Mouse (Mus musculus) neural tube, embryonic 15.5 days (tissue): ENCODE results near the gene Whamm. TPM values are rescaled to one million over a fixed set of nuclear protein-coding genes. Genes with fewer than 3 reads are reported as not detected.

Experiments used
- ATAC-seq: fragments of 200-750 bp; cut with Nextera tagmentation; 2 replicates; pipeline ENCODE4 v1.8.0; 2017; ENCODE audit warnings: mild to moderate bottlenecking, moderate TSS enrichment, moderate library complexity; ENCODE audit not compliant: low FRiP score
- H3K27ac ChIP-seq: fragments of 300-500 bp; sonication (generic); replicated peaks from 2 replicates; pipeline ENCODE4 v1.5.1; 2015; ENCODE audit warnings: mild to moderate bottlenecking, inconsistent platforms
- H3K27me3 ChIP-seq: fragments of 300-500 bp; sonication (generic); replicated peaks from 2 replicates; pipeline ENCODE4 v1.6.1; 2015; ENCODE audit warnings: inconsistent platforms
- H3K36me3 ChIP-seq: fragments of 300-500 bp; sonication (generic); 2 replicates; pipeline ENCODE4 v1.6.1; 2015; ENCODE audit warnings: inconsistent platforms
- H3K4me1 ChIP-seq: fragments of 300-500 bp; sonication (generic); 2 replicates; pipeline ENCODE4 v1.6.1; 2015; ENCODE audit warnings: inconsistent platforms
- H3K4me2 ChIP-seq: fragments of 300-500 bp; sonication (generic); 2 replicates; pipeline ENCODE4 v1.6.1; 2015; ENCODE audit warnings: inconsistent platforms, mild to moderate bottlenecking, moderate library complexity
- H3K4me3 ChIP-seq: fragments of 300-500 bp; sonication (generic); replicated peaks from 2 replicates; pipeline ENCODE4 v1.5.1; 2015; ENCODE audit warnings: mild to moderate bottlenecking, inconsistent platforms
- H3K9ac ChIP-seq: fragments of 300-500 bp; sonication (generic); replicated peaks from 2 replicates; pipeline ENCODE4 v1.6.1; 2015; ENCODE audit warnings: mild to moderate bottlenecking, inconsistent platforms
- H3K9me3 ChIP-seq: fragments of 300-500 bp; sonication (generic); replicated peaks from 2 replicates; pipeline ENCODE4 v1.6.1; 2016; ENCODE audit warnings: inconsistent platforms
- WGBS: fragments of 180-500 bp; shearing (Covaris S2); methylation state at CpG from one replicate; pipeline ENCODE4 v1.1.7; 2015; ENCODE audit warnings: mixed read lengths; 5-methylcytosine and 5-hydroxymethylcytosine counted together
- polyA plus RNA-seq: library from polyadenylated mRNA; unstranded; fragments of >200 nt; fragmentation: Nextera tagmentation; extraction: Ambion mirVana; gene quantifications from 2 replicates; pipeline ENCODE4 v1.2.1, GENCODE M21; 2015

The Whamm gene
- polyA plus RNA-seq, 1 experiment from 2014 or later, result 6.6 TPM

- Histone ChIP-seq H3K4me2 (no peak overlapping the region), H3K4me3 (no peak overlapping the region), H3K36me3 (peaks cover 1% of the 10 kb centered on the region; the same call in 1 of the 2 replicates), H3K9me3 (no peaks in the 10 kb centered on the region), H3K27ac (no peak overlapping the region), H3K4me1 (no peaks in the 10 kb centered on the region), H3K27me3 (no peaks in the 10 kb centered on the region), H3K9ac (no peak overlapping the region)
- no peak for ATAC-seq
- 76% methylated on average over 5 of the region's 5 CpGs for WGBS
Observed at GRCm38 (mm10) chr7:81604991-81605390, 33.9 kb downstream of the Whamm start.

- Histone ChIP-seq H3K9ac (no peak overlapping the region), H3K27me3 (no peaks in the 10 kb centered on the region), H3K4me2 (no peak overlapping the region), H3K36me3 (peaks cover 6% of the 10 kb centered on the region; the same call in 1 of the 2 replicates), H3K4me1 (no peaks in the 10 kb centered on the region), H3K4me3 (no peak overlapping the region), H3K27ac (no peak overlapping the region), H3K9me3 (no peaks in the 10 kb centered on the region)
- 82% methylated on average over 4 of the region's 4 CpGs for WGBS
- ATAC-seq, result no peak
Observed at GRCm38 (mm10) chr7:81605489-81605888, 34.4 kb downstream of the Whamm start.

DNA sequence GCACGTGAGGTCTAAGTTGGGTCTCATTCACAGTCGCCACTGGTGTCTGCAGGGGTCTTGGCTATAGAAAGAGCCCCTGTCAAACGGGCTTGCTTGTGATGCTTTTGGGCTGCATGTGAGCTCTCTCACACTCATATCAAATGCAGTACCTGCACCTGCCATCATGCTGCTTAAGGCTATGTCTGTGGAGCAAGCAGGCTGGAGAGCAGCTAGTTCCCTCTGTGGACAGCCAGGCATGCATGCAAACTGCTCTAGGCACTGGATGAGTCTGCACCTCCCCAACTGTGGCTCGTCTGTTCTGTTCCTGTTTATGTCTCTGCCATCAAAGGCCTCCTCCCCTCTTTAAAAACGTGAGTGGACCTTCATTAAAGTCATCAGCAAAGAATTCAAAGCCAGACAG, 35.4 kb downstream of the Whamm start:
- no peak overlapping the region for H3K27ac ChIP-seq
- H3K4me3 ChIP-seq, result no peak overlapping the region
- peaks cover 6% of the 10 kb centered on the region; the same call in 1 of the 2 replicates for H3K36me3 ChIP-seq
- WGBS, result 58% methylated on average over 5 of the region's 5 CpGs
- H3K9me3 ChIP-seq, result no peaks in the 10 kb centered on the region
- H3K4me1 ChIP-seq, result no peaks in the 10 kb centered on the region
- H3K4me2 ChIP-seq, result no peak overlapping the region
- no peak overlapping the region for H3K9ac ChIP-seq
- H3K27me3 ChIP-seq, result no peaks in the 10 kb centered on the region
- ATAC-seq, result no peak

- H3K27ac ChIP-seq, result no peak overlapping the region
- H3K9me3 ChIP-seq, result no peaks in the 10 kb centered on the region
- H3K4me2 ChIP-seq, result no peak overlapping the region
- H3K4me1 ChIP-seq, result no peaks in the 10 kb centered on the region
- no peak overlapping the region for H3K9ac ChIP-seq
- H3K4me3 ChIP-seq, result no peak overlapping the region
- WGBS, result 66% methylated on average over 18 of the region's 18 CpGs
- no peaks in the 10 kb centered on the region for H3K27me3 ChIP-seq
- ATAC-seq, result no peak
- H3K36me3 ChIP-seq, result peaks cover 9% of the 10 kb centered on the region; the same call in 1 of the 2 replicates
Observed at GRCm38 (mm10) chr7:81610125-81610524, 39.1 kb downstream of the Whamm start.

GRCm38 (mm10) chr7:81612856-81613635, 42.0 kb downstream of the Whamm start:
- no peaks in the 10 kb centered on the region for H3K27me3 ChIP-seq
- no peak for ATAC-seq

GRCm38 (mm10) chr7:81615031-81615430, 44.0 kb downstream of the Whamm start:
- no peaks in the 10 kb centered on the region for H3K4me1 ChIP-seq
- WGBS, result 65% methylated on average over 9 of the region's 9 CpGs
- no peak overlapping the region for H3K4me2 ChIP-seq
- H3K4me3 ChIP-seq, result no peak overlapping the region
- H3K9me3 ChIP-seq, result no peaks in the 10 kb centered on the region
- no peak for ATAC-seq
- no peaks in the 10 kb centered on the region for H3K27me3 ChIP-seq
- H3K36me3 ChIP-seq, result 0 out of 2 replicates have a peak, but pooled peaks cover 7% of the 10 kb centered on the region
- H3K27ac ChIP-seq, result no peak overlapping the region
- no peak overlapping the region for H3K9ac ChIP-seq

More at GRCm38 (mm10) chr7:81612856-81613635, 42.0 kb downstream of the Whamm start:
- H3K4me2 ChIP-seq, result no peak overlapping the region
- no peaks in the 10 kb centered on the region for H3K9me3 ChIP-seq
- H3K4me3 ChIP-seq, result no peak overlapping the region
- no peak overlapping the region for H3K27ac ChIP-seq
- 88% methylated on average over 13 of the region's 13 CpGs for WGBS
- H3K9ac ChIP-seq, result no peak overlapping the region
- H3K36me3 ChIP-seq, result peaks cover 9% of the 10 kb centered on the region; the same call in 1 of the 2 replicates
- no peaks in the 10 kb centered on the region for H3K4me1 ChIP-seq

DNA sequence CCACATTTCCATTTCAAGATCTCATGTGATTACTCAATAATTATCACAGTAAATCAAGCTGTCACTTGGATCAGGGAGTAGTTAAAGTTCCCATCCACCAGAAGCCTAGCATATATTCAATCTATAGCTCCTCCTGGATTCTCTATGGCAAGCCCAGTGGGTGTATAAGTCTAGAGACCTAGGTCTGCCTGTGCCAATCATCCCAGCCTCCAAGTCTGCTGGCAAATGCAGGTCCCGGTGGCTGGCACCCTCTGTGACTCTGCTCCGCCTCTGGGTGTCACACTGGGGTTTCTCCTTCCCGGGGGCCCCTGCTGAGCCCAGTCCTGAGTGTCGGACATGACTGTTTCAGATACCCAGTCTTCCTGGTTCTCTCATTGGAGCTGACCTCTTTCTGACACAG, 51.7 kb downstream of the Whamm start:
- Histone ChIP-seq H3K4me2 (no peak overlapping the region), H3K36me3 (no peaks in the 10 kb centered on the region)
- WGBS, result 43% methylated on average over 4 of the region's 4 CpGs

DNA sequence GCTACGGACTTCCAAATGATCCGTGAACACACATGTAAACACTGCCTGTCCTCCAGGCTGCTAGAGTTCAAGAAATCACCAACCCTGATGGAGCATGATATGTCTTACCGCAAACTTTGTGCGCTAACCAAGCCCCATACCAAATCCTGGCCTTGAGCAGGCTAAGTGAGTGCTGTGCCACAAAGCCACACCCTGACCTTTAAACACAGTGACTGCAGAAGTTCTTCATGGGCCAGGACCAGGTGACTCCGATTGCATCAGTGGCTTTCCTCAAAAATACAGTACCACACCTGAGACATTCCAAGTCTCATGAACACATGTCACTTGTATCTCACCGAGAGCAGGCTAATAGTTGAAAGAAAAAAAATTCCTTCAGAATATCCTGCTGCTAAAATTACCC, 52.7 kb downstream of the Whamm start:
- no peak for ATAC-seq
- Histone ChIP-seq H3K4me3 (no peak overlapping the region), H3K4me1 (0 out of 2 replicates have a peak, but pooled peaks cover 2% of the 10 kb centered on the region), H3K27me3 (no peaks in the 10 kb centered on the region), H3K27ac (no peak overlapping the region), H3K9me3 (no peaks in the 10 kb centered on the region), H3K4me2 (no peak overlapping the region), H3K9ac (no peak overlapping the region), H3K36me3 (no peaks in the 10 kb centered on the region)
- WGBS, result 77% methylated on average over 6 of the region's 6 CpGs

More for the DNA sequence above, 51.7 kb downstream of the Whamm start:
- Histone ChIP-seq H3K4me1 (0 out of 2 replicates have a peak, but pooled peaks cover 2% of the 10 kb centered on the region), H3K27ac (0 out of 2 replicates have a peak overlapping the region, but pooled peaks have one; percentile 28), H3K27me3 (no peaks in the 10 kb centered on the region), H3K9me3 (no peaks in the 10 kb centered on the region), H3K4me3 (no peak overlapping the region), H3K9ac (no peak overlapping the region)
- ATAC-seq, result no peak

DNA sequence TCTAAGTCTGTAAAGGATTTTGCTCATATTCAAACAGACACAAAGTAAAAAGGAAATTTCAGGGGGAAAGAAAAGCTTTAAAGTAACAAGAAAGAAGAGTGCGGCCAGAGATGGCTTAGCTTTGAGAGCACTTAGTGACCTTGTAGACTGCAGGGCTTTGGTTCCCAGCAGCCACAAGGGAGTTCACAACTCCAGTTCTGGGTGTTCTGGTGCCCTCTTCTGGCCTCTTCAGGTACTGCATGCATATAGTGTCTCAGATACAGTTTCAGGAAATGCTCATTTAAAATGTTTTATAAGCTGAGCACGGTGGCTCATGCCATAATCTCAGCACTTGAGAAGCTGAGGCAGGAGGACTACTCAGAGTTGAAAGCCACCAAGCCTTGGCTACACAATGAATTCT, 55.4 kb downstream of the Whamm start:
- H3K27me3 ChIP-seq, result no peaks in the 10 kb centered on the region
- H3K4me2 ChIP-seq, result no peak overlapping the region
- H3K36me3 ChIP-seq, result 0 out of 2 replicates have a peak, but pooled peaks cover 4% of the 10 kb centered on the region
- 0 out of 2 replicates have a peak, but pooled peaks cover 2% of the 10 kb centered on the region for H3K4me1 ChIP-seq
- no peak for ATAC-seq
- WGBS, result 82% methylated on average over 2 of the region's 2 CpGs
- no peak overlapping the region for H3K27ac ChIP-seq
- H3K4me3 ChIP-seq, result no peak overlapping the region
- H3K9me3 ChIP-seq, result no peaks in the 10 kb centered on the region
- no peak overlapping the region for H3K9ac ChIP-seq

DNA sequence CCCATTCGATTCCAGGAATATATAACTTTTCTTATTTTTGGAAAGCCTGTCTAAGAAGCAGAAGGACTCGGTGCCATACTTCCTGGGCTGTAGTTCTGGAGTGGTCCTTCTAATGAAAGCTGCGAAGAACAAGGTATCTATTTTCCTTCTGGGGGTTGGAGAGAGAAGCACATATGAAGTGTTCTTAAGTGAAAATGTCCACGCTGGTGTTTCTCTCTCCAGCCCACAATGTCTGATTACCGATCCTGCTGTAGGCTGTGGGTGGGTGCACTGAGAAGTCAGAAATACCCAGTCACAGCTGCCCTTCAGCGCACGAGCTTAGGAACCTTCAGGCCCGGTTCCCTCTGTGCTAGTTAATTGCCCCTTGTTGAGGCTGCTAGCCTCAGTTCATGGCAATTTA, 60.2 kb downstream of the Whamm start:
- ATAC-seq, result no peak
- no peak overlapping the region for H3K4me2 ChIP-seq
- no peaks in the 10 kb centered on the region for H3K4me1 ChIP-seq
- no peaks in the 10 kb centered on the region for H3K27me3 ChIP-seq
- H3K4me3 ChIP-seq, result no peak overlapping the region
- peaks cover 4% of the 10 kb centered on the region; the same call in 1 of the 2 replicates for H3K36me3 ChIP-seq
- H3K27ac ChIP-seq, result no peak overlapping the region
- no peaks in the 10 kb centered on the region for H3K9me3 ChIP-seq
- no peak overlapping the region for H3K9ac ChIP-seq
- 78% methylated on average over 8 of the region's 8 CpGs for WGBS

GRCm38 (mm10) chr7:81632586-81632985, 61.5 kb downstream of the Whamm start:
- no peaks in the 10 kb centered on the region for H3K9me3 ChIP-seq
- no peak overlapping the region for H3K4me2 ChIP-seq
- H3K9ac ChIP-seq, result no peak overlapping the region
- no peak for ATAC-seq
- no peak overlapping the region for H3K4me3 ChIP-seq
- peaks cover 4% of the 10 kb centered on the region; the same call in 1 of the 2 replicates for H3K36me3 ChIP-seq
- H3K4me1 ChIP-seq, result no peaks in the 10 kb centered on the region
- no peak overlapping the region for H3K27ac ChIP-seq
- 76% methylated on average over 6 of the region's 6 CpGs for WGBS
- no peaks in the 10 kb centered on the region for H3K27me3 ChIP-seq

DNA sequence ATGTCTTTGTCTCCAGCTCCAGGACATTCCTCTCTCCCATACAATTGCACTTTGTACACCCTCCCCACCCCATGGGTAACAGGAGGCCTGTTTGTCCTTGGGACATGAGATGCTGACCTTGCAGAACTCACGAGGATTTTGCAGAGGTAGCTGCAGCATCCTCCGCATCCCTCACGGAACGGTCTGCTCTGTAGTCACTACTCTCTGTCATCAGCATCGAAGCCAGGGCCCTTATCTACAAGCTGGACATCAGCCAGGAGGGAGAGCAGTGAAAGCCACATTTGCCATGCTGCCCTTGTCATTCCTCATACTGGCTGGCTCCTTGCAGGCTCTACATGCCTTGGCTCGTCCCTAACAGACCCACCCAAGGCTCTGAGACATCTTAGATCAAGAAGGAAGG, 70.0 kb downstream of the Whamm start:
- H3K36me3 ChIP-seq, result no peaks in the 10 kb centered on the region
- 0 out of 2 replicates have a peak, but pooled peaks have one; percentile 15 for ATAC-seq
- H3K9me3 ChIP-seq, result no peaks in the 10 kb centered on the region
- no peak overlapping the region for H3K27ac ChIP-seq
- H3K4me3 ChIP-seq, result no peak overlapping the region
- peaks cover 10% of the 10 kb centered on the region for H3K4me1 ChIP-seq
- no peaks in the 10 kb centered on the region for H3K27me3 ChIP-seq
- WGBS, result 74% methylated on average over 6 of the region's 6 CpGs
- no peak overlapping the region for H3K4me2 ChIP-seq
- H3K9ac ChIP-seq, result no peak overlapping the region
